Mouse (Mus musculus) cerebellum, adult 2 months (tissue): Measurements from ENCODE around the gene As3mt. TPM values are rescaled to one million over a fixed set of nuclear protein-coding genes. Genes with fewer than 3 reads are reported as not detected.
"Not testable (repeated sequence)": the region's sequence is repeated elsewhere in the genome, so short reads cannot be mapped to it uniquely, and the experiment has no call there.

Experiments used
- DNase-seq, 2 experiments: peaks; one replicate each; pipeline ENCODE4 v3.0.0; 2021
- H3K27ac ChIP-seq: fragments of 200-500 bp; 2 replicates; pipeline ENCODE4 v1.5.1; 2012; ENCODE audit warnings: low read length, control low read depth, inconsistent platforms; ENCODE audit not compliant: insufficient read depth
- H3K27me3 ChIP-seq: fragments of 200-500 bp; 2 replicates; pipeline ENCODE4 v1.6.1; 2012; ENCODE audit warnings: inconsistent platforms, mild to moderate bottlenecking, low read length, moderate library complexity; ENCODE audit not compliant: control insufficient read depth, insufficient read depth
- H3K4me1 ChIP-seq: fragments of 200-500 bp; 2 replicates; pipeline ENCODE4 v1.6.1; 2011; ENCODE audit warnings: low read length; ENCODE audit not compliant: control insufficient read depth, insufficient read depth
- H3K4me3 ChIP-seq: fragments of 200-500 bp; replicated peaks from 2 replicates; pipeline ENCODE3; 2011; ENCODE audit warnings: mild to moderate bottlenecking, low read depth, low read length, control low read depth; ENCODE audit not compliant: insufficient read depth
- CTCF ChIP-seq: fragments of 200-500 bp; IDR thresholded peaks from 2 replicates; pipeline ENCODE4 v1.5.1; 2011; ENCODE audit warnings: low read depth, mild to moderate bottlenecking, control low read depth, low read length, moderate library complexity, borderline replicate concordance; ENCODE audit not compliant: insufficient read depth
- POLR2A ChIP-seq: fragments of 200-500 bp; IDR thresholded peaks from 2 replicates; pipeline ENCODE4 v1.6.1; 2011; ENCODE audit warnings: low read length, control low read depth, borderline replicate concordance; ENCODE audit not compliant: insufficient read depth
- WGBS: fragments of 180-500 bp; shearing (Covaris S2); methylation state at CpG from one replicate; pipeline ENCODE4 v1.1.7; 2018; 5-methylcytosine and 5-hydroxymethylcytosine counted together
- polyA plus RNA-seq: library from polyadenylated mRNA; depleted of rRNA; stranded (reverse); fragments of >200 nt; gene quantifications from 2 replicates; pipeline ENCODE4 v1.2.3, GENCODE M21; 2012

As3mt gene
- polyA plus RNA-seq, 1 experiment, result 16.5 TPM

DNA sequence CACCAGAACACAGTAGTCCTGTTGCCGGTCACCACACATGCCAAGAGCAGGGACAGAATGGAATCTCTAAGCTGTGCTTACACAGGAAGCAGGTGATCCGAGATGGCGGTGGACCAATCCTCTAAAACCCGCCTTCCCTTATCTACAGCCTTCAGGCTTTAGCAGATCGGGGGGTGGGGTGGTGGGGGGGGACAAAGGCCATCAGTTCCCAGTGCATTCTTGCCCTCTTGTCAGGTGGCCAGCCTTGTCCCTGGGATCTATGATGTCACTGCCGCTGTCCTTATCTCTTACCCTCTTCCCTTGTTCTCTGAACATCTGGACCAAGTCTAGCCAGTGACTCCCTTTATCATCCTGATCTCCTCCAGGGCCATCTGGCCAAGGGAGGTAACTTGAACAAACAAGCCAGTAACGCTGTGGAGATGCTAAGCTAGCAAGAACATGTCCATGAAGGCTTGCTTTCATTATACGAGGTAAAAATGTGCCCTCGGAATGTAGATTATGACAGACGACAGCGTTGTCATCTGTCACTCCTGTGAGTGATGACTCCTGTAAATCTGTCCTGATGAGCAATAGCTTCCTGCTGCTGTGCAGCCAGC is 20.8 kb downstream of the As3mt start:
- Histone ChIP-seq H3K27me3 (no peaks in the 10 kb centered on the region), H3K4me1 (no peaks in the 10 kb centered on the region), H3K27ac (no peak overlapping the region), H3K4me3 (no peak overlapping the region)
- no peak for DNase-seq
- 80% methylated on average over 11 of the region's 11 CpGs for whole genome bisulfite sequencing
- no peak for TF ChIP-seq CTCF
- no peak for TF ChIP-seq POLR2A

- DNase-seq, result no peak
- Histone ChIP-seq H3K27me3 (no peaks in the 10 kb centered on the region), H3K27ac (no peak overlapping the region), H3K4me3 (no peak overlapping the region), H3K4me1 (no peaks in the 10 kb centered on the region)
- WGBS, result 60% methylated on average over 3 of the region's 3 CpGs
- TF ChIP-seq POLR2A (no peak), CTCF (no peak)
These were observed 21.7 kb downstream of the As3mt start for GRCm38 (mm10) chr19:46728909-46729308.

DNA sequence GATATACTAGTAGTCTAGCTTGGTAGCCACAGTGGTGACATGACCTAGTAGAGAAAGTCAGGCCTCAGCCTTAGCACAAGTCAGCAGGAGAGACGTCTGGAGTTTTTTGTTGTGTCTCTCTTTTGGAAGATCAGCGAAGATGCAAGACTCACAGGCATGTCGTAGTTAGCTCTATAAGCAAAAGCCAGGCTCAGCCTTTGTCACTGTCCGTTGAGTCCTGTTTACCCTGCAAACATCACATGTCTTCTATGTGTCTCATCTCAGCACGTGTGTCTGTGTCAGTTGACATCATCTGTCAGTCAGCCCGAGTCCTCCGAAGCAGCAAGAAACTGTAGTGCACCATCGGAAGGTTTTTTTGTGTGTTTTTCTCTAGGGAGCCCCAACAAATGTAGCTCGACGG is 24.1 kb downstream of the As3mt start:
- H3K4me3 ChIP-seq, result no peak overlapping the region
- 87% methylated on average over 10 of the region's 10 CpGs for WGBS
- TF ChIP-seq POLR2A (no peak), CTCF (no peak)
- DNase-seq, result no peak
- no peaks in the 10 kb centered on the region for H3K4me1 ChIP-seq
- H3K27me3 ChIP-seq, result no peaks in the 10 kb centered on the region
- no peak overlapping the region for H3K27ac ChIP-seq

- WGBS, result 96% methylated on average over 5 of the region's 5 CpGs
These were observed 25.4 kb downstream of the As3mt start for GRCm38 (mm10) chr19:46732673-46733072.

GRCm38 (mm10) chr19:46733626-46734025 is 26.4 kb downstream of the As3mt start:
- no peaks in the 10 kb centered on the region for H3K4me1 ChIP-seq
- H3K4me3 ChIP-seq, result no peak overlapping the region
- no peak overlapping the region for H3K27ac ChIP-seq
- no peak for DNase-seq
- no peaks in the 10 kb centered on the region for H3K27me3 ChIP-seq
- 87% methylated on average over 7 of the region's 7 CpGs for WGBS
- TF ChIP-seq POLR2A (no peak), CTCF (no peak)

More at GRCm38 (mm10) chr19:46732673-46733072, 25.4 kb downstream of the As3mt start:
- DNase-seq, H3K27me3 ChIP-seq, H3K4me3 ChIP-seq, H3K4me1 ChIP-seq, H3K27ac ChIP-seq: not testable (repeated sequence)

DNA sequence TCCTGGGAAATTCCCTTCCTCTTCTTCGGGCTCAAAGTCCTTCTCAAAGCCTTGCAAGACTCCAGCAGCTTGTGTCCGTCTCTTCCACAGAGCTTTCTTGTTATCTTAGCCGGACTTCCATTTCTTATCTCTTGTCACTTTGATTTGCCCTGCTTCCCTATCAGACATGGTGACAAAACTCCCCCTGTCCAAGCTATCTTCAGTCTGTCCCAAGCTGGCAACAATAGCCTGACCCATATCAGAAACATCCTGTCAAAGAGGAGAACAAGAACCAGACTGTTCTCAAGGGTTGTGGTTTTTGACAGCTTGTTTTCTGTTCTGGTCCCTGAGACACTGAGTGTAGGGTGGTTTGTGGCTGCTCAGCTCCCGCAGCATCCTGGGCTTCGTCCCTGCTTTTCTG is 28.0 kb downstream of the As3mt start:
- no peak overlapping the region for H3K4me3 ChIP-seq
- H3K27ac ChIP-seq, result no peak overlapping the region
- H3K4me1 ChIP-seq, result no peaks in the 10 kb centered on the region
- TF ChIP-seq CTCF (no peak), POLR2A (no peak)
- H3K27me3 ChIP-seq, result no peaks in the 10 kb centered on the region
- no peak for DNase-seq
- WGBS, result 61% methylated on average over 5 of the region's 5 CpGs

DNA sequence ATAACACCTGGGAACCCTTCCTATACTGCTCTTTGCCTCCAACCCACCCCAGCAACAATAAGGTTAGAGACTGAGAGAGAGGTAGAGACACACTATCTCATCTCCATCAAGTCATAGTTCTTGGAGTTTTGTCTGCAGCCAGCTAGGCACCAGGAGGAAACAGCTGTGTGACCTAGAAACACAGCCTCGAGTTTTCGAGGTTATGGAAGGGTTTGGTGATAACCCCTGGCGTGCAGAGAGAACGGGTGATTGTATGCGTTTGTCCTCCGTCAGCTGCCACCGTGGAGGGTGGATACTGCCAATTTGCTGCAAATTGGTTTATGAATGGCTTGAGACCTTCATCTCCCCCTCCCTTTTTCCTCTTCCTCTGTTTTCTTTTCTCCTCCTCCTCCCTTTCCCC is 29.8 kb downstream of the As3mt start:
- no peak for DNase-seq
- H3K27ac ChIP-seq, result no peak overlapping the region
- H3K4me1 ChIP-seq, result no peaks in the 10 kb centered on the region
- H3K4me3 ChIP-seq, result no peak overlapping the region
- H3K27me3 ChIP-seq, result no peaks in the 10 kb centered on the region
- no peak for TF ChIP-seq POLR2A
- TF ChIP-seq CTCF, result no peak
- WGBS, result 75% methylated on average over 7 of the region's 7 CpGs

GRCm38 (mm10) chr19:46740341-46741008 is 33.2 kb downstream of the As3mt start:
- TF ChIP-seq POLR2A (no peak), CTCF (peak; percentile 59)
- Histone ChIP-seq H3K4me3 (no peak overlapping the region), H3K27me3 (no peaks in the 10 kb centered on the region), H3K4me1 (no peaks in the 10 kb centered on the region), H3K27ac (no peak overlapping the region)
- 50% methylated on average over 7 of the region's 7 CpGs for whole genome bisulfite sequencing
- DNase-seq, result peak; percentile 60 to 62
